In the genomic region with DNA sequence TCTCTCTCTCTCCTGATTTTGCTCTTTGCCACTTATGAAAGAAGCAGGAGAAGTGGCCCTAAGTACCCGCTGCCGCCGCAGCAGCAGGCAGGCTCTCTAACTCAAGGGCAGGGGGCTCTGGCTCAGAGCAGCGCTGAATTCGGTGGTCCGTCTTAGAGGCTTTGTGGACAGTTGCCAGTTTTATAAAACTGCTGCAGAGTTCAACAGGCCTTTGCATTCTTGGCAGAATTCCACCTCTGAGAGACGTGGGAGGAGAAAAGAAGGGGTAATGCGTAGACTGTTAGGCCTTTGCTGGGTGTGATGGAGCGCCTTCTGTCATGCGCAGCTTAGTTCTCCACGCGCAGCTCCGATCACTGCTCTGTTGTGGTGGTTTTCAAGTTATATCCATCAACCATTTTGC, we compare ENCODE assay signal across 8 mouse cellular contexts.
DNase-seq lines count a peak whose midpoint lies in the region; ATAC-seq and TF ChIP-seq lines count a peak whose summit lies in the region.

No protein-coding gene starts in this region.

- H3K27me3 ChIP-seq in liver, adult 2 months (ENCODE audit: control insufficient read depth, insufficient read depth, low read length), result no peaks in the 10 kb centered on the region
- H3K27me3 ChIP-seq in liver, embryonic 11.5 days (replicated peaks; ENCODE audit: control insufficient read depth, insufficient read depth, low read length), result no peaks in the 10 kb centered on the region
- H3K27me3 ChIP-seq in embryonic facial prominence, embryonic 12.5 days, result no peaks in the 10 kb centered on the region
- H3K27me3 ChIP-seq in heart, embryonic 16.5 days (ENCODE audit: control insufficient read depth, insufficient read depth, low read length), result no peaks in the 10 kb centered on the region
- H3K27me3 ChIP-seq in limb, embryonic 10.5 days (ENCODE audit: low read depth, poor library complexity, severe bottlenecking), result no peaks in the 10 kb centered on the region
- no peaks in the 10 kb centered on the region for H3K27me3 ChIP-seq in neural tube, embryonic 15.5 days (replicated peaks)

- H3K9ac ChIP-seq in liver, adult 2 months (ENCODE audit: low read depth, low read length), result no peak overlapping the region
- no peak overlapping the region for H3K9ac ChIP-seq in liver, embryonic 11.5 days (ENCODE audit: low read depth, low read length)
- no peak overlapping the region for H3K9ac ChIP-seq in embryonic facial prominence, embryonic 12.5 days
- H3K9ac ChIP-seq in heart, embryonic 16.5 days (ENCODE audit: low read length), result peak overlapping the region; percentile 61
- H3K9ac ChIP-seq in neural tube, embryonic 15.5 days (replicated peaks), result no peak overlapping the region

- no peak overlapping the region for H3K4me3 ChIP-seq in liver, adult 2 months (ENCODE audit: insufficient read depth, low read depth, low read length)
- no peak overlapping the region for H3K4me3 ChIP-seq in liver, embryonic 11.5 days (ENCODE audit: low read depth, low read length)
- H3K4me3 ChIP-seq in embryonic facial prominence, embryonic 12.5 days, result no peak overlapping the region
- peak overlapping the region; percentile 45 for H3K4me3 ChIP-seq in heart, embryonic 16.5 days (ENCODE audit: low read length)
- H3K4me3 ChIP-seq in limb, embryonic 10.5 days, result no peak overlapping the region
- peak overlapping the region; percentile 20 for H3K4me3 ChIP-seq in neural tube, embryonic 15.5 days (replicated peaks)

- H3K27ac ChIP-seq in liver, adult 2 months (replicated peaks; ENCODE audit: insufficient read depth, low read depth, low read length), result no peak overlapping the region
- no peak overlapping the region; the same call in 1 of the 2 replicates for H3K27ac ChIP-seq in liver, embryonic 11.5 days (ENCODE audit: low read depth, low read length)
- peak overlapping the region; percentile 67 for H3K27ac ChIP-seq in embryonic facial prominence, embryonic 12.5 days
- peak overlapping the region; percentile 65 for H3K27ac ChIP-seq in heart, embryonic 16.5 days (ENCODE audit: low read length)
- peak overlapping the region; percentile 71 for H3K27ac ChIP-seq in limb, embryonic 10.5 days
- no peak overlapping the region for H3K27ac ChIP-seq in neural tube, embryonic 15.5 days (replicated peaks)

- no peaks in the 10 kb centered on the region for H3K79me2 ChIP-seq in liver, adult 2 months (ENCODE audit: control insufficient read depth, insufficient read depth, low read length)

- H3K9me3 ChIP-seq in liver, embryonic 11.5 days (ENCODE audit: control insufficient read depth, low read length), result no peaks in the 10 kb centered on the region
- H3K9me3 ChIP-seq in embryonic facial prominence, embryonic 12.5 days, result no peaks in the 10 kb centered on the region
- H3K9me3 ChIP-seq in heart, embryonic 16.5 days (replicated peaks; ENCODE audit: control insufficient read depth, low read length), result no peaks in the 10 kb centered on the region
- H3K9me3 ChIP-seq in limb, embryonic 10.5 days (replicated peaks), result no peaks in the 10 kb centered on the region
- H3K9me3 ChIP-seq in neural tube, embryonic 15.5 days (replicated peaks), result no peaks in the 10 kb centered on the region

- H3K36me3 ChIP-seq in liver, adult 2 months (ENCODE audit: control insufficient read depth, insufficient read depth, low read length), result no peaks in the 10 kb centered on the region
- H3K36me3 ChIP-seq in liver, embryonic 11.5 days (ENCODE audit: control insufficient read depth, insufficient read depth, low read length), result no peaks in the 10 kb centered on the region
- H3K36me3 ChIP-seq in embryonic facial prominence, embryonic 12.5 days, result no peaks in the 10 kb centered on the region
- H3K36me3 ChIP-seq in heart, embryonic 16.5 days (ENCODE audit: control insufficient read depth, insufficient read depth), result no peaks in the 10 kb centered on the region
- H3K36me3 ChIP-seq in limb, embryonic 10.5 days, result no peaks in the 10 kb centered on the region
- H3K36me3 ChIP-seq in neural tube, embryonic 15.5 days, result no peaks in the 10 kb centered on the region

- no peak overlapping the region for H3K4me2 ChIP-seq in liver, embryonic 11.5 days
- peak overlapping the region; percentile 35 for H3K4me2 ChIP-seq in embryonic facial prominence, embryonic 12.5 days (replicated peaks)
- peak overlapping the region; percentile 61 for H3K4me2 ChIP-seq in heart, embryonic 16.5 days (ENCODE audit: low read depth, low read length)
- H3K4me2 ChIP-seq in neural tube, embryonic 15.5 days, result peak overlapping the region; percentile 42

- ATAC-seq in liver, embryonic 11.5 days (replicated peaks; ENCODE audit: low FRiP score), result no peak
- 0 out of 2 replicates have a peak, but pooled peaks have one; percentile 56 for ATAC-seq in embryonic facial prominence, embryonic 12.5 days (ENCODE audit: insufficient number of reproducible peaks, insufficient read depth, low FRiP score, low TSS enrichment)
- peak; percentile 72 for ATAC-seq in heart, embryonic 16.5 days (replicated peaks; ENCODE audit: extremely low read depth, insufficient read depth, low FRiP score)
- 0 out of 2 replicates have a peak, but pooled peaks have one; percentile 68 for ATAC-seq in neural tube, embryonic 15.5 days (ENCODE audit: low FRiP score)

- TF ChIP-seq CTCF in liver, adult 2 months (IDR thresholded peaks at IDR 0.05; ENCODE audit: low read depth, low read length), result no peak

- TF ChIP-seq POLR2A in liver, adult 2 months (IDR thresholded peaks at IDR 0.05; ENCODE audit: extremely low read depth, insufficient read depth, low read length), result no peak

- H3K4me1 ChIP-seq in liver, adult 2 months (ENCODE audit: control insufficient read depth, insufficient read depth, low read length), result peaks cover under 1% of the 10 kb centered on the region; the same call in 1 of the 2 replicates
- H3K4me1 ChIP-seq in liver, embryonic 11.5 days (replicated peaks; ENCODE audit: control insufficient read depth, insufficient read depth, low read length), result no peaks in the 10 kb centered on the region
- H3K4me1 ChIP-seq in embryonic facial prominence, embryonic 12.5 days, result peaks cover 15% of the 10 kb centered on the region; the same call in 1 of the 2 replicates
- H3K4me1 ChIP-seq in heart, embryonic 16.5 days (ENCODE audit: control insufficient read depth, insufficient read depth, low read length), result peaks cover 7% of the 10 kb centered on the region
- peaks cover 26% of the 10 kb centered on the region for H3K4me1 ChIP-seq in limb, embryonic 10.5 days
- H3K4me1 ChIP-seq in neural tube, embryonic 15.5 days, result no peaks in the 10 kb centered on the region

- DNase-seq in liver, adult 2 months (ENCODE audit: extremely low read depth, low read depth, low spot score), result peak; percentile 7
- no peak for DNase-seq in liver, embryonic 11.5 days (ENCODE audit: low spot score)
- DNase-seq in limb, embryonic 10.5 days (ENCODE audit: low spot score), result no peak
- DNase-seq in MN1 (ENCODE audit: low spot score), result no peak
- DNase-seq in spleen, postnatal 10 days (ENCODE audit: low spot score in 2 of 2), result no peak

- WGBS in liver, adult 2 months, result 69% methylated on average over 13 of the region's 13 CpGs
- WGBS in liver, embryonic 11.5 days, result 69% methylated on average over 13 of the region's 13 CpGs
- 39% methylated on average over 13 of the region's 13 CpGs for WGBS in embryonic facial prominence, embryonic 12.5 days
- 16% methylated on average over 13 of the region's 13 CpGs for WGBS in heart, embryonic 16.5 days
- WGBS in limb, embryonic 10.5 days, result 64% methylated on average over 13 of the region's 13 CpGs
- 38% methylated on average over 13 of the region's 13 CpGs for WGBS in neural tube, embryonic 15.5 days

Comparison
In these comparisons a context has a peak if more than half of its experiments do, and no peak if none do; other contexts are left out.
1. H3K27ac ChIP-seq: peak in embryonic facial prominence, embryonic 12.5 days (single experiment), heart, embryonic 16.5 days (single experiment) and limb, embryonic 10.5 days (single experiment); none in liver, adult 2 months (single experiment), liver, embryonic 11.5 days (single experiment) and neural tube, embryonic 15.5 days (single experiment).
2. H3K4me3 ChIP-seq: peak in heart, embryonic 16.5 days (single experiment) and neural tube, embryonic 15.5 days (single experiment); none in liver, adult 2 months (single experiment), liver, embryonic 11.5 days (single experiment), embryonic facial prominence, embryonic 12.5 days (single experiment) and limb, embryonic 10.5 days (single experiment).